Mouse (Mus musculus): ENCODE data around the gene Slc38a3. TPM values are rescaled to one million over a fixed set of nuclear protein-coding genes. Genes with fewer than 3 reads are reported as not detected.

The Slc38a3 gene
- polyA plus RNA-seq, 1 experiment from 2014 or later = 10.6 TPM

GRCm38 (mm10) chr9:107631311-107631826 lies 38.0 kb downstream of the Slc38a3 start:
- Histone ChIP-seq H3K9ac (peak overlapping the region; percentile 94), H3K4me1 (peaks cover 91% of the 10 kb centered on the region), H3K27me3 (no peaks in the 10 kb centered on the region), H3K4me2 (peak overlapping the region; percentile 99), H3K9me3 (no peaks in the 10 kb centered on the region), H3K4me3 (replicated peaks) (peak overlapping the region; percentile 94), H3K36me3 (replicated peaks) (peaks cover 13% of the 10 kb centered on the region; the same call in 1 of the 2 replicates), H3K27ac (peak overlapping the region; percentile 100)
- no peak for ATAC-seq (ENCODE audit: low FRiP score)
- WGBS = 25% methylated on average over 9 of the region's 9 CpGs

- peak overlapping the region; percentile 99 for H3K4me2 ChIP-seq
- peak overlapping the region; percentile 68 for H3K9ac ChIP-seq
- peaks cover 90% of the 10 kb centered on the region for H3K4me1 ChIP-seq
- no peaks in the 10 kb centered on the region for H3K27me3 ChIP-seq
- WGBS = 0% methylated on average over 4 of the region's 4 CpGs
- H3K4me3 ChIP-seq (replicated peaks) = peak overlapping the region; percentile 94
- H3K9me3 ChIP-seq = no peaks in the 10 kb centered on the region
- H3K27ac ChIP-seq = peak overlapping the region; percentile 100
- peaks cover 15% of the 10 kb centered on the region; the same call in 1 of the 2 replicates for H3K36me3 ChIP-seq (replicated peaks)
- ATAC-seq (ENCODE audit: low FRiP score) = peak; percentile 48
Observed at GRCm38 (mm10) chr9:107630576-107630975, 38.8 kb downstream of the Slc38a3 start.

- Histone ChIP-seq H3K4me3 (replicated peaks) (peak overlapping the region; percentile 94), H3K9me3 (no peaks in the 10 kb centered on the region), H3K4me1 (peaks cover 94% of the 10 kb centered on the region), H3K36me3 (replicated peaks) (peaks cover 21% of the 10 kb centered on the region), H3K27me3 (no peaks in the 10 kb centered on the region), H3K4me2 (peak overlapping the region; percentile 99), H3K27ac (peak overlapping the region; percentile 100), H3K9ac (peak overlapping the region; percentile 68)
- peak; percentile 7; the same call in 1 of the 2 replicates for ATAC-seq (ENCODE audit: low FRiP score)
- WGBS = 4% methylated on average over 14 of the region's 14 CpGs
Observed at GRCm38 (mm10) chr9:107629901-107630425, 39.4 kb downstream of the Slc38a3 start.

GRCm38 (mm10) chr9:107629411-107629730 lies 40.0 kb downstream of the Slc38a3 start:
- peak overlapping the region; percentile 99 for H3K4me2 ChIP-seq
- no peak overlapping the region; the same call in 1 of the 2 replicates for H3K4me3 ChIP-seq (replicated peaks)
- H3K9me3 ChIP-seq = no peaks in the 10 kb centered on the region
- H3K9ac ChIP-seq = peak overlapping the region; percentile 68
- peaks cover 97% of the 10 kb centered on the region for H3K4me1 ChIP-seq
- ATAC-seq (ENCODE audit: low FRiP score) = no peak
- H3K27me3 ChIP-seq = no peaks in the 10 kb centered on the region
- peaks cover 27% of the 10 kb centered on the region for H3K36me3 ChIP-seq (replicated peaks)
- 20% methylated on average over 4 of the region's 4 CpGs for WGBS
- peak overlapping the region; percentile 100 for H3K27ac ChIP-seq

- Histone ChIP-seq H3K4me3 (replicated peaks) (no peak overlapping the region), H3K27ac (peak overlapping the region; percentile 100), H3K4me1 (peaks cover 95% of the 10 kb centered on the region), H3K36me3 (replicated peaks) (peaks cover 30% of the 10 kb centered on the region), H3K9me3 (no peaks in the 10 kb centered on the region), H3K4me2 (peak overlapping the region; percentile 99), H3K9ac (peak overlapping the region; percentile 68), H3K27me3 (no peaks in the 10 kb centered on the region)
- ATAC-seq (ENCODE audit: low FRiP score) = no peak
- WGBS = 32% methylated on average over 14 of the region's 15 CpGs
Observed at GRCm38 (mm10) chr9:107628721-107629410, 40.5 kb downstream of the Slc38a3 start.

GRCm38 (mm10) chr9:107627387-107628255 lies 41.7 kb downstream of the Slc38a3 start:
- peak overlapping the region; percentile 99 for H3K4me2 ChIP-seq
- H3K9me3 ChIP-seq = no peaks in the 10 kb centered on the region
- peak overlapping the region; percentile 16; the same call in 1 of the 2 replicates for H3K4me3 ChIP-seq (replicated peaks)
- peaks cover 83% of the 10 kb centered on the region for H3K4me1 ChIP-seq
- H3K27ac ChIP-seq = peak overlapping the region; percentile 100
- peak overlapping the region; percentile 68 for H3K9ac ChIP-seq
- H3K36me3 ChIP-seq (replicated peaks) = peaks cover 41% of the 10 kb centered on the region
- H3K27me3 ChIP-seq = no peaks in the 10 kb centered on the region
- WGBS = 13% methylated on average over 20 of the region's 20 CpGs
- ATAC-seq (ENCODE audit: low FRiP score) = no peak

- peak overlapping the region; percentile 16 for H3K4me3 ChIP-seq (replicated peaks)
- peaks cover 76% of the 10 kb centered on the region for H3K4me1 ChIP-seq
- H3K9me3 ChIP-seq = no peaks in the 10 kb centered on the region
- peak; percentile 79 for ATAC-seq (ENCODE audit: low FRiP score)
- H3K27ac ChIP-seq = peak overlapping the region; percentile 100
- 0% methylated on average over 2 of the region's 2 CpGs for WGBS
- H3K36me3 ChIP-seq (replicated peaks) = peaks cover 48% of the 10 kb centered on the region
- H3K27me3 ChIP-seq = no peaks in the 10 kb centered on the region
- peak overlapping the region; percentile 68 for H3K9ac ChIP-seq
- peak overlapping the region; percentile 99 for H3K4me2 ChIP-seq
Observed at GRCm38 (mm10) chr9:107626844-107627277, 42.5 kb downstream of the Slc38a3 start.

- peak; percentile 48; the same call in 1 of the 2 replicates for ATAC-seq (ENCODE audit: low FRiP score)
- Histone ChIP-seq H3K36me3 (replicated peaks) (peaks cover 48% of the 10 kb centered on the region), H3K4me2 (peak overlapping the region; percentile 99), H3K9me3 (no peaks in the 10 kb centered on the region), H3K4me1 (peaks cover 70% of the 10 kb centered on the region), H3K27me3 (no peaks in the 10 kb centered on the region), H3K4me3 (replicated peaks) (peak overlapping the region; percentile 16), H3K9ac (peak overlapping the region; percentile 68), H3K27ac (peak overlapping the region; percentile 100)
- WGBS = 27% methylated on average over 12 of the region's 15 CpGs
Observed at GRCm38 (mm10) chr9:107626158-107626843, 43.0 kb downstream of the Slc38a3 start.

GRCm38 (mm10) chr9:107625351-107626128 lies 43.8 kb downstream of the Slc38a3 start:
- Histone ChIP-seq H3K9ac (peak overlapping the region; percentile 43; the same call in 1 of the 2 replicates), H3K4me3 (replicated peaks) (no peak overlapping the region)

GRCm38 (mm10) chr9:107624951-107625350 lies 44.4 kb downstream of the Slc38a3 start:
- Histone ChIP-seq H3K27me3 (no peaks in the 10 kb centered on the region), H3K4me1 (peaks cover 57% of the 10 kb centered on the region), H3K27ac (peak overlapping the region; percentile 68), H3K9me3 (no peaks in the 10 kb centered on the region), H3K36me3 (replicated peaks) (peaks cover 55% of the 10 kb centered on the region), H3K9ac (peak overlapping the region; percentile 43; the same call in 1 of the 2 replicates), H3K4me3 (replicated peaks) (no peak overlapping the region), H3K4me2 (no peak overlapping the region)
- WGBS = 72% methylated on average over 3 of the region's 3 CpGs
- no peak for ATAC-seq (ENCODE audit: low FRiP score)

More at GRCm38 (mm10) chr9:107625351-107626128, 43.8 kb downstream of the Slc38a3 start:
- H3K27me3 ChIP-seq = no peaks in the 10 kb centered on the region
- peaks cover 63% of the 10 kb centered on the region for H3K4me1 ChIP-seq
- peak overlapping the region; percentile 100 for H3K27ac ChIP-seq
- 87% methylated on average over 12 of the region's 12 CpGs for WGBS
- 0 out of 2 replicates have a peak overlapping the region, but pooled peaks have one; percentile 99 for H3K4me2 ChIP-seq
- H3K36me3 ChIP-seq (replicated peaks) = peaks cover 49% of the 10 kb centered on the region
- ATAC-seq (ENCODE audit: low FRiP score) = no peak
- no peaks in the 10 kb centered on the region for H3K9me3 ChIP-seq

- H3K27me3 ChIP-seq = no peaks in the 10 kb centered on the region
- peak overlapping the region; percentile 68 for H3K27ac ChIP-seq
- H3K4me2 ChIP-seq = no peak overlapping the region
- H3K4me3 ChIP-seq (replicated peaks) = no peak overlapping the region
- H3K36me3 ChIP-seq (replicated peaks) = peaks cover 59% of the 10 kb centered on the region
- 73% methylated on average over 5 of the region's 5 CpGs for WGBS
- H3K9me3 ChIP-seq = no peaks in the 10 kb centered on the region
- peaks cover 56% of the 10 kb centered on the region for H3K4me1 ChIP-seq
- no peak overlapping the region for H3K9ac ChIP-seq
- no peak for ATAC-seq (ENCODE audit: low FRiP score)
Observed at GRCm38 (mm10) chr9:107624539-107624938, 44.8 kb downstream of the Slc38a3 start.

Measured in forebrain, embryonic 12.5 days (tissue).